Mouse (Mus musculus) activated CD4-positive, CD25-positive, alpha-beta regulatory T cell, adult 9 weeks (primary cell): ENCODE results near the gene Zfp82. TPM values are rescaled to one million over a fixed set of nuclear protein-coding genes. Genes with fewer than 3 reads are reported as not detected.

Experiments used
- polyA plus RNA-seq: library from polyadenylated mRNA; unstranded; fragments of 100-300 nt; shearing (Covaris generic); gene quantifications from one replicate; pipeline ENCODE4 v1.2.1, GENCODE M21; 2017

The Zfp82 gene
- 10.5 TPM for polyA plus RNA-seq

GRCm38 (mm10) chr7:30072146-30073028 lies at the start of gene Zfp82:
Gene Zfp82, minus strand, starts transcription at chr7:30072900.

GRCm38 (mm10) chr7:30121308-30122187 lies 48.8 kb upstream of the Zfp82 start, which contains the start of gene Zfp382:
Gene Zfp382, plus strand, starts transcription at chr7:30121942.

GRCm38 (mm10) chr7:30094646-30095429 lies 22.1 kb upstream of the Zfp82 start, which contains the start of gene Zfp260:
Gene Zfp260, plus strand, starts transcription at chr7:30094777.

GRCm38 (mm10) chr7:30090092-30090969 lies 17.6 kb upstream of the Zfp82 start, which contains the start of the genes Gm26920 and Zfp566:
Gene Gm26920, minus strand, starts transcription at chr7:30090410.
Gene Zfp566, minus strand, starts transcription at chr7:30090527.

GRCm38 (mm10) chr7:30050882-30051548 lies 21.7 kb downstream of the Zfp82 start, which contains the start of gene Zfp14:
Gene Zfp14, minus strand, starts transcription at chr7:30051380.

Other genes starting within 250 kb of the Zfp82 start
- 5.5 TPM for gene Zfp940, start 219.2 kb downstream of the Zfp82 start, polyA plus RNA-seq
- gene Zfp420, start 212.9 kb downstream of the Zfp82 start, polyA plus RNA-seq = 13.5 TPM
- 5.6 TPM for gene Zfp27, start 166.3 kb downstream of the Zfp82 start, polyA plus RNA-seq
- gene Zfp383, start 164.7 kb downstream of the Zfp82 start, polyA plus RNA-seq = 1.1 TPM
- gene Zfp74, start 118.8 kb downstream of the Zfp82 start, polyA plus RNA-seq = 7.1 TPM
- 5.6 TPM for gene Zfp568, start 88.9 kb downstream of the Zfp82 start, polyA plus RNA-seq
- 6.8 TPM for gene Zfp14, start 21.5 kb downstream of the Zfp82 start, polyA plus RNA-seq
- gene Gm26920, start 17.5 kb upstream of the Zfp82 start, polyA plus RNA-seq = 3.0 TPM
- gene Zfp566, start 17.6 kb upstream of the Zfp82 start, polyA plus RNA-seq = 9.6 TPM
- 106 TPM for gene Zfp260, start 21.9 kb upstream of the Zfp82 start, polyA plus RNA-seq
- 16.9 TPM for gene Zfp382, start 49.0 kb upstream of the Zfp82 start, polyA plus RNA-seq
- 32.9 TPM for gene Zfp146, start 96.8 kb upstream of the Zfp82 start, polyA plus RNA-seq
- 1.0 TPM for gene Cox7a1, start 111.2 kb upstream of the Zfp82 start, polyA plus RNA-seq
- 80.5 TPM for gene Capns1, start 125.9 kb upstream of the Zfp82 start, polyA plus RNA-seq
- gene Polr2i, start 159.0 kb upstream of the Zfp82 start, polyA plus RNA-seq = 49.2 TPM
- 132 TPM for gene Tbcb, start 159.4 kb upstream of the Zfp82 start, polyA plus RNA-seq
- not detected for gene Ovol3, start 162.8 kb upstream of the Zfp82 start, polyA plus RNA-seq
- 0.27 TPM for gene Thap8, start 207.2 kb upstream of the Zfp82 start, polyA plus RNA-seq
- gene Wdr62, start 207.5 kb upstream of the Zfp82 start, polyA plus RNA-seq = 6.3 TPM
- 7.7 TPM for gene Clip3, start 218.8 kb upstream of the Zfp82 start, polyA plus RNA-seq
- gene Alkbh6, start 235.8 kb upstream of the Zfp82 start, polyA plus RNA-seq = 158 TPM
- 20.3 TPM for gene Syne4, start 241.9 kb upstream of the Zfp82 start, polyA plus RNA-seq
- gene E130208F15Rik, start 248.8 kb upstream of the Zfp82 start, polyA plus RNA-seq = not detected